Mouse (Mus musculus): ENCODE data around the gene Wdr26. TPM values are rescaled to one million over a fixed set of nuclear protein-coding genes. Genes with fewer than 3 reads are reported as not detected.
A peak's percentile ranks its signal among the peaks of the same experiment; 100 is the strongest.

Wdr26 gene
- polyA plus RNA-seq, 1 experiment from 2014 or later = 45.9 TPM

- peaks cover 14% of the 10 kb centered on the region for H3K4me1 ChIP-seq (replicated peaks)
- no peaks in the 10 kb centered on the region for H3K9me3 ChIP-seq
- no peak overlapping the region for H3K27ac ChIP-seq (replicated peaks)
- ATAC-seq (ENCODE audit: low read depth) = no peak
- H3K4me3 ChIP-seq = no peak overlapping the region
- H3K4me2 ChIP-seq = no peak overlapping the region
- no peaks in the 10 kb centered on the region for H3K27me3 ChIP-seq
- WGBS = 85% methylated on average over 5 of the region's 5 CpGs
- no peaks in the 10 kb centered on the region for H3K36me3 ChIP-seq
- no peak overlapping the region for H3K9ac ChIP-seq
Observed at GRCm38 (mm10) chr1:181251624-181252023, 39.8 kb upstream of the Wdr26 start.

DNA sequence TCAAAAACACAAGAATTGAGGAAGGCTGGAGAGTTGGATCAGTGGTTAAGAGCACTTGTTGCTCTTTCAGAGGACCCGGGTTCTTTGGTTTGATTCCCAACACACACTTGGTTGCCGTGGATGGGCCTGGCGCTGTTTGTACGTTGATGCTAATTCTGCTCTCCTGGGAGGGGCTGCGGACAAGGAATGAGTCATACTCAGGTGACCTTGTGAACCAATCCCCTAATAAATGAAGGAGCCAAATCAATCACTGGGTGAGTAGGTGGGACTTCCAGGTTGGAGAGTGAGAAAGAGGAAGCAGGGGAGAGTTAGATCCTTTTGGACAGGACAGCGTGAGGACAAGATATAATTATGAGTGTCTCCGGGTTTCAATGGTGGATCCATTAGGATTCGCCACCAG lies 39.2 kb upstream of the Wdr26 start:
- Histone ChIP-seq H3K4me3 (no peak overlapping the region), H3K4me1 (replicated peaks) (peaks cover 7% of the 10 kb centered on the region), H3K27ac (replicated peaks) (no peak overlapping the region), H3K9me3 (no peaks in the 10 kb centered on the region), H3K27me3 (no peaks in the 10 kb centered on the region), H3K9ac (no peak overlapping the region), H3K4me2 (no peak overlapping the region), H3K36me3 (no peaks in the 10 kb centered on the region)
- 94% methylated on average over 8 of the region's 8 CpGs for WGBS
- no peak for ATAC-seq (ENCODE audit: low read depth)

- Histone ChIP-seq H3K4me2 (no peak overlapping the region), H3K27me3 (no peaks in the 10 kb centered on the region), H3K27ac (replicated peaks) (no peak overlapping the region), H3K4me3 (no peak overlapping the region), H3K36me3 (no peaks in the 10 kb centered on the region), H3K9me3 (no peaks in the 10 kb centered on the region), H3K4me1 (replicated peaks) (no peaks in the 10 kb centered on the region; the same call in none of the 2 replicates), H3K9ac (no peak overlapping the region)
- ATAC-seq (ENCODE audit: low read depth) = no peak
- 91% methylated on average over 6 of the region's 6 CpGs for WGBS
Observed at GRCm38 (mm10) chr1:181249537-181249936, 37.7 kb upstream of the Wdr26 start.

DNA sequence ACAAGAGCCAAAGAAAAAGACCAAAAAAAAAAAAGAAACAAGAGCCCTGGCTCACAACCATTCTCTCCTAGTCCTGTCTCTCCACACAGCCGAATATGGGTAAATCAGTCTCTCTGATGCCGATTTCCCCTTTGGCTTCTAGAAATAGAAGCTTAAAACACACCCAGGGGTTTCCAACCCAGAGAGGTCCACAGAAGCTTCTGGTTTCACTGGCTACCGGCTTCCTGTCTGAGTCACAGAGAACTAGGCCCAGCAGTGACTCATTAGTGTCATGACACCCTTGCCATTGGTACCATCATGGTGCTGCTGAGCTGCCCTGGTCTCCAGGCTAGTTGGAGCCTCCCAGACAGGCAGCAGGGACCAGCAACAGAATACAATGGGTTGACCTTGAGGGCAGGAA lies 35.4 kb upstream of the Wdr26 start:
- no peak overlapping the region for H3K4me2 ChIP-seq
- H3K27ac ChIP-seq (replicated peaks) = no peak overlapping the region
- 83% methylated on average over 3 of the region's 3 CpGs for WGBS
- H3K4me3 ChIP-seq = no peak overlapping the region
- H3K9me3 ChIP-seq = no peaks in the 10 kb centered on the region
- H3K4me1 ChIP-seq (replicated peaks) = no peaks in the 10 kb centered on the region
- ATAC-seq (ENCODE audit: low read depth) = no peak
- no peak overlapping the region for H3K9ac ChIP-seq
- no peaks in the 10 kb centered on the region for H3K36me3 ChIP-seq
- no peaks in the 10 kb centered on the region for H3K27me3 ChIP-seq

- no peak overlapping the region for H3K9ac ChIP-seq
- H3K4me3 ChIP-seq = no peak overlapping the region
- H3K4me2 ChIP-seq = no peak overlapping the region
- no peaks in the 10 kb centered on the region for H3K36me3 ChIP-seq
- WGBS = 36% methylated on average over 7 of the region's 7 CpGs
- ATAC-seq (ENCODE audit: low read depth) = no peak
- H3K27ac ChIP-seq (replicated peaks) = no peak overlapping the region
- no peaks in the 10 kb centered on the region for H3K9me3 ChIP-seq
- no peaks in the 10 kb centered on the region for H3K4me1 ChIP-seq (replicated peaks)
- no peaks in the 10 kb centered on the region for H3K27me3 ChIP-seq
Observed at GRCm38 (mm10) chr1:181246487-181247138, 34.8 kb upstream of the Wdr26 start.

DNA sequence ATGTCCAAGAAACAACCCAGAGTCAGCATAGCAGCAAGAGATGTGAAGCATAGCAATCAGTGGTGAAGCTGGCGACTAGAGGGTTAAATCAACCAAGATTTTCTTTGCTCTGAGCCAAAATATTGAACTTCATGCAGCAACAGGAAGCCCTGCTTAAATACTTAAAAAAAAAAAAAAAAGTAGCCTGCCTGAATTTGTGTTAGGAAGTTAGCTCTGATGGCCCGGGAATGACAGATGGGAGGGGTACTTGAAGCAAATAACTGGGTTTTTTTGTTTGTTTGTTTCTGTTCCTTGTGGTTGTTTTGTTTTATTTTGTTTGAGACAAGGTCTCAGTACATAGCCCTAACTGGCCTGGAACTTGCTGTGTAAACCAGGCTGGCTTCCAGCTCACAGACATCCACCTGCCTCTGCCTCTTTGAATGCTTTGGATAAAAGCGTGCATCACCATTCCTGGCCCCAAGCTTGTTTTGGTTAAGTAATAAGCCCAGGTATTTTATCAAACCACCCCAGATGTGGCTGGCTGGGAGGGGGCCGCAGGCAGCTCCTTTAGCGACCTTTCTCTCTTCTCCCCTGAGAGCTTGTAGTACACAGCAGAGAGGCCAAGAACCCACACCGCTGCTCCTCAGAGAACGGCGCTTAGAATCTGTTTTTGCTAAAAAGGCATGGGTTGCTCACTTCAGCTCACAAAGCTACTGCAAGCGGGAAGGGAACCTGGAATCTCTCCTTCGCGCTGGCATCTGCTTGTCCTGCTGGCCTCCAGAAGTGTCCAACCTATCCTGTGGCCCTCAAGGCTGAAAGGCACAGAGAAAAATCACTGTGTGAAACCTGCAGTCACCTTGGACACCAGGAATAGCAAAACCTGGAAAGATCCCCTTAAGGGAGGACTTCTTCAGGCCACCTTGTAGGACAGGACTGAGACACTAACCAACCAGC lies 34.0 kb upstream of the Wdr26 start:
- ATAC-seq (ENCODE audit: low read depth) = no peak
- H3K9me3 ChIP-seq = no peaks in the 10 kb centered on the region
- no peaks in the 10 kb centered on the region for H3K4me1 ChIP-seq (replicated peaks)
- H3K4me3 ChIP-seq = no peak overlapping the region
- 79% methylated on average over 11 of the region's 11 CpGs for WGBS
- H3K4me2 ChIP-seq = no peak overlapping the region
- H3K27ac ChIP-seq (replicated peaks) = no peak overlapping the region
- no peak overlapping the region for H3K9ac ChIP-seq
- H3K36me3 ChIP-seq = no peaks in the 10 kb centered on the region
- no peaks in the 10 kb centered on the region for H3K27me3 ChIP-seq

DNA sequence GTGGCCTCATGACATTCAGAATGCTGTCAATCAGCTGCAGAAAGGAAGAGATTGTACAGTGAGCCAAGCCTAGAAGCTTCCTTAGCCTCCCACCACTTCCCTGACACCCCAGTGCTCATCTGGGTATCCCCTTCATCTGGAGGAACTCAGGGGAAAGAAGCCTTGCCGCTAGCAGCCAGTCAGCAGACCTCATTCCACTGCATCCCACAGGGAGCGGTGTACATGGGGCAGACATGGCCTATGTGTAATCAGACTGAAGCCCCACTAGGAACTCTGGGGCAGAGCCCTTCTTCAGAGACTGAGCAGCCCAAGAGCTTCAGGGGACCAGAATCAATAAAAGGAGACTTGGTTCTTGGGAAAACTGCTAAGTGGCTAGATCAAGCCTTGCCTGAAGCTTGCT lies 33.3 kb upstream of the Wdr26 start:
- Histone ChIP-seq H3K9ac (no peak overlapping the region), H3K4me3 (no peak overlapping the region), H3K36me3 (no peaks in the 10 kb centered on the region), H3K9me3 (no peaks in the 10 kb centered on the region), H3K27me3 (no peaks in the 10 kb centered on the region), H3K27ac (replicated peaks) (no peak overlapping the region), H3K4me2 (no peak overlapping the region), H3K4me1 (replicated peaks) (no peaks in the 10 kb centered on the region)
- no peak for ATAC-seq (ENCODE audit: low read depth)
- 86% methylated on average over 2 of the region's 2 CpGs for WGBS

DNA sequence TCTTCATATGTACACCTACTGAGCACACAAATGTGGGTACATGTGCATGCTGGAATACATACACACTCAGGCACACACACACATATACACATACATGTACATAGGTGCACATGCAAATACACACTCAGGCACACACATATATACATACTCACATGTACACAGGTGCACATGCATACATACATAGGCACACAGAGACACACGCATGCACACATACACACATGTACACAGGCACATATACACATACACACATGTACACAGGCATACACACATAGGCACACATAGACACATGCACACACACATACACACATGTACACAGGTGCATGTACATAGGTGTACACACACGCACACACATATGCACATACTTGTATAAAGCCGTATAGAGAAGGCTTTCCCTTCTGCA lies 29.4 kb upstream of the Wdr26 start:
- no peaks in the 10 kb centered on the region for H3K27me3 ChIP-seq
- H3K4me3 ChIP-seq = no peak overlapping the region
- no peaks in the 10 kb centered on the region for H3K9me3 ChIP-seq
- no peaks in the 10 kb centered on the region for H3K36me3 ChIP-seq
- H3K4me1 ChIP-seq (replicated peaks) = no peaks in the 10 kb centered on the region
- no peak for ATAC-seq (ENCODE audit: low read depth)
- WGBS = 97% methylated on average over 3 of the region's 3 CpGs
- H3K4me2 ChIP-seq = no peak overlapping the region
- H3K27ac ChIP-seq (replicated peaks) = no peak overlapping the region
- H3K9ac ChIP-seq = no peak overlapping the region

- Histone ChIP-seq H3K27ac (replicated peaks) (no peak overlapping the region), H3K9ac (no peak overlapping the region), H3K4me2 (no peak overlapping the region), H3K9me3 (no peaks in the 10 kb centered on the region), H3K4me3 (no peak overlapping the region), H3K27me3 (no peaks in the 10 kb centered on the region), H3K36me3 (no peaks in the 10 kb centered on the region), H3K4me1 (replicated peaks) (no peaks in the 10 kb centered on the region)
- ATAC-seq (ENCODE audit: low read depth) = no peak
- 59% methylated on average over 5 of the region's 5 CpGs for WGBS
Observed at GRCm38 (mm10) chr1:181237332-181237731, 25.5 kb upstream of the Wdr26 start.

- H3K27ac ChIP-seq (replicated peaks) = no peak overlapping the region
- H3K9me3 ChIP-seq = no peaks in the 10 kb centered on the region
- ATAC-seq (ENCODE audit: low read depth) = no peak
- peak overlapping the region; percentile 22 for H3K4me2 ChIP-seq
- no peaks in the 10 kb centered on the region for H3K27me3 ChIP-seq
- no peak overlapping the region for H3K9ac ChIP-seq
- H3K4me1 ChIP-seq (replicated peaks) = peaks cover 4% of the 10 kb centered on the region; the same call in 1 of the 2 replicates
- 56% methylated on average over 8 of the region's 8 CpGs for WGBS
- no peak overlapping the region for H3K4me3 ChIP-seq
- no peaks in the 10 kb centered on the region for H3K36me3 ChIP-seq
Observed at GRCm38 (mm10) chr1:181234326-181235035, 22.7 kb upstream of the Wdr26 start.

- no peaks in the 10 kb centered on the region for H3K27me3 ChIP-seq
- 88% methylated on average over 6 of the region's 6 CpGs for WGBS
- H3K9me3 ChIP-seq = no peaks in the 10 kb centered on the region
- no peak overlapping the region for H3K27ac ChIP-seq (replicated peaks)
- no peak overlapping the region for H3K9ac ChIP-seq
- peaks cover 4% of the 10 kb centered on the region; the same call in 1 of the 2 replicates for H3K4me1 ChIP-seq (replicated peaks)
- H3K4me2 ChIP-seq = no peak overlapping the region
- H3K4me3 ChIP-seq = no peak overlapping the region
- no peak for ATAC-seq (ENCODE audit: low read depth)
- H3K36me3 ChIP-seq = no peaks in the 10 kb centered on the region
Observed at GRCm38 (mm10) chr1:181233734-181234133, 21.9 kb upstream of the Wdr26 start.
